Mouse (Mus musculus) cortical plate, adult 2 months (tissue): ENCODE results near the gene Ift22. TPM values are rescaled to one million over a fixed set of nuclear protein-coding genes. Genes with fewer than 3 reads are reported as not detected.
A peak's percentile ranks its signal among the peaks of the same experiment; 100 is the strongest.
"Not testable (repeated sequence)": the region's sequence is repeated elsewhere in the genome, so short reads cannot be mapped to it uniquely, and the experiment has no call there.

Experiments used
- H3K27ac ChIP-seq: fragments of 200-500 bp; 2 replicates; pipeline ENCODE4 v1.5.1; 2012; ENCODE audit warnings: low read length, control low read depth, inconsistent platforms; ENCODE audit not compliant: insufficient read depth
- H3K4me1 ChIP-seq: fragments of 200-500 bp; 2 replicates; pipeline ENCODE4 v1.6.1; 2011; ENCODE audit warnings: low read length; ENCODE audit not compliant: control insufficient read depth, insufficient read depth
- H3K4me3 ChIP-seq: fragments of 200-500 bp; 2 replicates; pipeline ENCODE4 v1.5.1; 2011; ENCODE audit warnings: mild to moderate bottlenecking, low read length, control low read depth; ENCODE audit not compliant: insufficient read depth
- CTCF ChIP-seq: fragments of 200-500 bp; IDR thresholded peaks from 2 replicates; pipeline ENCODE4 v1.5.1; 2011; ENCODE audit warnings: mild to moderate bottlenecking, control low read depth, low read length; ENCODE audit not compliant: insufficient read depth; ENCODE audit errors: extremely low read depth
- POLR2A ChIP-seq: fragments of 200-500 bp; IDR thresholded peaks from 2 replicates; pipeline ENCODE4 v1.6.1; 2011; ENCODE audit warnings: mild to moderate bottlenecking, low read length, control low read depth; ENCODE audit not compliant: insufficient read depth; ENCODE audit errors: extremely low read depth
- polyA plus RNA-seq: library from polyadenylated mRNA; depleted of rRNA; stranded (reverse); fragments of >200 nt; gene quantifications from 2 replicates; pipeline ENCODE4 v1.2.3, GENCODE M21; 2012

Gene Ift22
- polyA plus RNA-seq, 1 experiment: 79.9 TPM

- TF ChIP-seq POLR2A: no peak
- TF ChIP-seq CTCF: no peak
- Histone ChIP-seq H3K4me1 (0 out of 2 replicates have a peak, but pooled peaks cover 1% of the 10 kb centered on the region), H3K4me3 (no peak overlapping the region), H3K27ac (no peak overlapping the region)
Observed at GRCm38 (mm10) chr5:136923751-136924478, 16.0 kb downstream of the Ift22 start.

GRCm38 (mm10) chr5:136929073-136929472 lies 21.1 kb downstream of the Ift22 start:
- TF ChIP-seq POLR2A: no peak
- TF ChIP-seq CTCF: peak; percentile 98
- no peak overlapping the region for H3K4me3 ChIP-seq
- no peak overlapping the region for H3K27ac ChIP-seq
- no peaks in the 10 kb centered on the region; the same call in 1 of the 2 replicates for H3K4me1 ChIP-seq

- Histone ChIP-seq H3K27ac (no peak overlapping the region), H3K4me3 (no peak overlapping the region), H3K4me1 (no peaks in the 10 kb centered on the region; the same call in 1 of the 2 replicates)
- no peak for TF ChIP-seq POLR2A
- TF ChIP-seq CTCF: no peak
Observed at GRCm38 (mm10) chr5:136931896-136932295, 23.9 kb downstream of the Ift22 start.

- no peaks in the 10 kb centered on the region; the same call in 1 of the 2 replicates for H3K4me1 ChIP-seq
- H3K4me3 ChIP-seq: no peak overlapping the region
- H3K27ac ChIP-seq: no peak overlapping the region
- TF ChIP-seq CTCF (no peak), POLR2A (no peak)
Observed at GRCm38 (mm10) chr5:136932956-136933355, 25.0 kb downstream of the Ift22 start.

GRCm38 (mm10) chr5:136933930-136934329 lies 26.0 kb downstream of the Ift22 start:
- no peak for TF ChIP-seq CTCF
- TF ChIP-seq POLR2A: no peak
- H3K4me3 ChIP-seq: no peak overlapping the region

GRCm38 (mm10) chr5:136935905-136936695 lies 28.1 kb downstream of the Ift22 start:
- no peaks in the 10 kb centered on the region for H3K4me1 ChIP-seq
- TF ChIP-seq CTCF (peak; percentile 39; the same call in 1 of the 2 replicates), POLR2A (no peak)
- no peak overlapping the region for H3K27ac ChIP-seq
- no peak overlapping the region for H3K4me3 ChIP-seq

More at GRCm38 (mm10) chr5:136933930-136934329, 26.0 kb downstream of the Ift22 start:
- Histone ChIP-seq H3K27ac (no peak overlapping the region), H3K4me1 (no peaks in the 10 kb centered on the region; the same call in 1 of the 2 replicates)

- TF ChIP-seq POLR2A (no peak), CTCF (no peak)
- no peak overlapping the region for H3K4me3 ChIP-seq
Observed at GRCm38 (mm10) chr5:136936750-136937149, 28.8 kb downstream of the Ift22 start.

GRCm38 (mm10) chr5:136937621-136938020 lies 29.7 kb downstream of the Ift22 start:
- no peak overlapping the region for H3K4me3 ChIP-seq
- no peak for TF ChIP-seq POLR2A
- TF ChIP-seq CTCF: no peak
- no peaks in the 10 kb centered on the region for H3K4me1 ChIP-seq
- H3K27ac ChIP-seq: no peak overlapping the region

More at GRCm38 (mm10) chr5:136936750-136937149, 28.8 kb downstream of the Ift22 start:
- Histone ChIP-seq H3K4me1 (no peaks in the 10 kb centered on the region), H3K27ac (no peak overlapping the region)

GRCm38 (mm10) chr5:136939284-136939683 lies 31.3 kb downstream of the Ift22 start:
- Histone ChIP-seq H3K4me3 (no peak overlapping the region), H3K27ac (no peak overlapping the region), H3K4me1 (no peaks in the 10 kb centered on the region)
- TF ChIP-seq CTCF: peak; percentile 34; the same call in 1 of the 2 replicates
- no peak for TF ChIP-seq POLR2A

- not testable (repeated sequence) for H3K4me1 ChIP-seq, H3K27ac ChIP-seq, H3K4me3 ChIP-seq
Observed at GRCm38 (mm10) chr5:136940029-136940428, 32.1 kb downstream of the Ift22 start.
